Mouse (Mus musculus): ENCODE data around the gene Vapa. TPM values are rescaled to one million over a fixed set of nuclear protein-coding genes. Genes with fewer than 3 reads are reported as not detected.

Gene Vapa
- polyA plus RNA-seq (2014; fragmentation: Illumina TruSeq; extraction: RNeasy Lipid Tissue Mini Kit (QIAGEN cat#74804); ENCODE audit: low read depth, low replicate concordance), result 269 TPM

GRCm38 (mm10) chr17:65613463-65614412 is at the start of gene Vapa:
Gene Vapa, minus strand, starts transcription at chr17:65613555.

GRCm38 (mm10) chr17:65641734-65642218 is 28.4 kb upstream of the Vapa start, which contains the start of gene Txndc2:
Gene Txndc2, minus strand, starts transcription at chr17:65642168.

GRCm38 (mm10) chr17:65540441-65541272 is 72.7 kb downstream of the Vapa start, which contains the start of gene Tmem232:
Gene Tmem232, minus strand, starts transcription at chr17:65540782.

Other genes with a start within 250 kb of the Vapa start
- 260 TPM for gene Tmem232, start 72.8 kb downstream of the Vapa start, polyA plus RNA-seq (2014; fragmentation: Illumina TruSeq; extraction: RNeasy Lipid Tissue Mini Kit (QIAGEN cat#74804); ENCODE audit: low read depth, low replicate concordance)
- 857 TPM for gene Txndc2, start 28.6 kb upstream of the Vapa start, polyA plus RNA-seq (2014; fragmentation: Illumina TruSeq; extraction: RNeasy Lipid Tissue Mini Kit (QIAGEN cat#74804); ENCODE audit: low read depth, low replicate concordance)
- 45.5 TPM for gene Rab31, start 159.2 kb upstream of the Vapa start, polyA plus RNA-seq (2014; fragmentation: Illumina TruSeq; extraction: RNeasy Lipid Tissue Mini Kit (QIAGEN cat#74804); ENCODE audit: low read depth, low replicate concordance)
- 337 TPM for gene Ppp4r1, start 169.0 kb upstream of the Vapa start, polyA plus RNA-seq (2014; fragmentation: Illumina TruSeq; extraction: RNeasy Lipid Tissue Mini Kit (QIAGEN cat#74804); ENCODE audit: low read depth, low replicate concordance)